Mouse (Mus musculus) heart, postnatal 0 days (tissue): ENCODE measurements at regions not wholly inside any gene's neighbourhood (a gene's known extent, or its start where the extent isn't known, plus 50 kb on each side); places are given as distances from the start of the nearest gene placed in this dataset.

ENCODE experiments used
- CTCF ChIP-seq: IDR thresholded peaks from 2 replicates; pipeline ENCODE4 v1.5.1; 2016; ENCODE audit warnings: antibody characterized with exemption, control low read depth, low read depth
- EP300 ChIP-seq: IDR thresholded peaks from 2 replicates; pipeline ENCODE4 v1.6.1; 2016; ENCODE audit warnings: antibody characterized with exemption, low read depth

DNA sequence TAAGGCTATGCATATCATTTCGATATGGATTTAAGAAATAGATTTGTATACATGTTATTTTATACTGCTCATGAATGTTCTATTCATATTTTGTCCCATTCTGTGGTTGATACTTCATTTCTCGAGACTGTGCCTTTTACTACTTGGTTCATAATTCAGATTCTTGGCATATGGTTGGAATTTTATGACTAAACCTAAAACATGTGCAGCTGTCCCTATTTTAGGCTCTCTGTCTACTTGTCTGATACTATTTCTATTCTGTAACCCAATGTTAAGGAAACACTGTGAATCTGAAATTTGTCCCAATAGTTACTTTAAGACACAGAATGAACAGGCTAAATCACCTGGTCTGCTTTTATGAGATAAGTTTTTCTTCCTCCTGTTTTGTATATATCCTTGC is 315.3 kb upstream of the Sema3a start:
- TF ChIP-seq CTCF (no peak), EP300 (no peak)
